Mouse (Mus musculus) heart, embryonic 13.5 days (tissue): ENCODE results near the gene Arsj. TPM values are rescaled to one million over a fixed set of nuclear protein-coding genes. Genes with fewer than 3 reads are reported as not detected.

Experiments used
- ATAC-seq: fragments of 200-750 bp; cut with Nextera tagmentation; 2 replicates; pipeline ENCODE4 v1.8.0; 2017; ENCODE audit warnings: moderate TSS enrichment; ENCODE audit not compliant: insufficient number of reproducible peaks, low FRiP score, low TSS enrichment; ENCODE audit errors: extremely low read depth
- H3K27ac ChIP-seq: fragments of 300-500 bp; sonication (generic); replicated peaks from 2 replicates; pipeline ENCODE4 v1.5.1; 2015; ENCODE audit warnings: moderate library complexity, mild to moderate bottlenecking, inconsistent platforms
- H3K27me3 ChIP-seq: fragments of 300-500 bp; sonication (generic); replicated peaks from 2 replicates; pipeline ENCODE4 v1.6.1; 2015; ENCODE audit warnings: mild to moderate bottlenecking, inconsistent platforms
- H3K36me3 ChIP-seq: fragments of 300-500 bp; sonication (generic); 2 replicates; pipeline ENCODE4 v1.6.1; 2015; ENCODE audit warnings: mild to moderate bottlenecking, inconsistent platforms
- H3K4me1 ChIP-seq: fragments of 300-500 bp; sonication (generic); 2 replicates; pipeline ENCODE4 v1.6.1; 2015; ENCODE audit warnings: inconsistent platforms
- H3K4me2 ChIP-seq: fragments of 300-500 bp; sonication (generic); 2 replicates; pipeline ENCODE4 v1.6.1; 2015; ENCODE audit warnings: inconsistent platforms, mild to moderate bottlenecking, moderate library complexity
- H3K4me3 ChIP-seq: fragments of 300-500 bp; sonication (generic); 2 replicates; pipeline ENCODE4 v1.5.1; 2015; ENCODE audit warnings: moderate library complexity, mild to moderate bottlenecking, inconsistent platforms
- H3K9ac ChIP-seq: fragments of 300-500 bp; sonication (generic); 2 replicates; pipeline ENCODE4 v1.6.1; 2015; ENCODE audit warnings: inconsistent platforms, mild to moderate bottlenecking, moderate library complexity
- H3K9me3 ChIP-seq: fragments of 300-500 bp; sonication (generic); 2 replicates; pipeline ENCODE4 v1.6.1; 2016; ENCODE audit warnings: inconsistent platforms
- WGBS: fragments of 180-500 bp; shearing (Covaris S2); methylation state at CpG from one replicate; pipeline ENCODE4 v1.1.7; 2015; ENCODE audit warnings: mixed read lengths; 5-methylcytosine and 5-hydroxymethylcytosine counted together
- polyA plus RNA-seq: library from polyadenylated mRNA; unstranded; fragments of >200 nt; fragmentation: Nextera tagmentation; extraction: Ambion mirVana; gene quantifications from 2 replicates; pipeline ENCODE4 v1.2.1, GENCODE M21; 2015

Arsj gene
- 0.57 and 0.61 TPM in 2 replicates for polyA plus RNA-seq

GRCm38 (mm10) chr3:126363568-126364505 lies at the start of gene Arsj:
TSS of gene Arsj (plus strand) at chr3:126363684.
- peak within 1 kb of the TSS; percentile 95 for H3K4me2 ChIP-seq
- 9% methylated on average over 41 of the region's 41 CpGs for WGBS
- H3K4me1 ChIP-seq: peaks cover 7% of the 10 kb centered on the region
- peaks cover 12% of the 10 kb centered on the region for H3K27me3 ChIP-seq
- H3K4me3 ChIP-seq: peak within 1 kb of the TSS; percentile 62
- no peak within 1 kb of the TSS for H3K27ac ChIP-seq
- ATAC-seq: no peak; the same call in 1 of the 2 replicates
- H3K9me3 ChIP-seq: no peaks in the 10 kb centered on the region
- H3K9ac ChIP-seq: peak within 1 kb of the TSS; percentile 81
- H3K36me3 ChIP-seq: no peaks in the 10 kb centered on the region

GRCm38 (mm10) chr3:126324872-126325498 lies 38.5 kb upstream of the Arsj start:
- no peaks in the 10 kb centered on the region for H3K36me3 ChIP-seq
- no peak overlapping the region for H3K27ac ChIP-seq
- no peaks in the 10 kb centered on the region for H3K4me1 ChIP-seq
- H3K4me2 ChIP-seq: no peak overlapping the region
- ATAC-seq: no peak
- H3K27me3 ChIP-seq: no peaks in the 10 kb centered on the region
- no peaks in the 10 kb centered on the region for H3K9me3 ChIP-seq
- no peak overlapping the region for H3K4me3 ChIP-seq
- H3K9ac ChIP-seq: no peak overlapping the region
- 49% methylated on average over 4 of the region's 4 CpGs for WGBS

- Histone ChIP-seq H3K27ac (no peak overlapping the region), H3K4me2 (no peak overlapping the region), H3K4me3 (no peak overlapping the region), H3K36me3 (no peaks in the 10 kb centered on the region), H3K9ac (no peak overlapping the region), H3K27me3 (no peaks in the 10 kb centered on the region), H3K9me3 (no peaks in the 10 kb centered on the region), H3K4me1 (no peaks in the 10 kb centered on the region)
- 64% methylated on average over 4 of the region's 4 CpGs for WGBS
- no peak for ATAC-seq
Observed at GRCm38 (mm10) chr3:126325891-126326627, 37.4 kb upstream of the Arsj start.

- H3K27me3 ChIP-seq: no peaks in the 10 kb centered on the region
- no peak overlapping the region for H3K4me3 ChIP-seq
- no peak for ATAC-seq
- no peaks in the 10 kb centered on the region for H3K4me1 ChIP-seq
- H3K9me3 ChIP-seq: no peaks in the 10 kb centered on the region
- H3K9ac ChIP-seq: no peak overlapping the region
- no peaks in the 10 kb centered on the region for H3K36me3 ChIP-seq
- H3K4me2 ChIP-seq: no peak overlapping the region
- WGBS: 73% methylated on average over 2 of the region's 2 CpGs
- no peak overlapping the region for H3K27ac ChIP-seq
Observed at GRCm38 (mm10) chr3:126326628-126327325, 36.7 kb upstream of the Arsj start.

- WGBS: 53% methylated on average over 4 of the region's 4 CpGs
- ATAC-seq: no peak
- H3K4me2 ChIP-seq: no peak overlapping the region
- no peaks in the 10 kb centered on the region for H3K4me1 ChIP-seq
- no peak overlapping the region for H3K4me3 ChIP-seq
- no peak overlapping the region for H3K27ac ChIP-seq
- no peaks in the 10 kb centered on the region for H3K36me3 ChIP-seq
- H3K9ac ChIP-seq: no peak overlapping the region
- no peaks in the 10 kb centered on the region for H3K9me3 ChIP-seq
- H3K27me3 ChIP-seq: no peaks in the 10 kb centered on the region
Observed at GRCm38 (mm10) chr3:126335329-126335728, 28.2 kb upstream of the Arsj start.

GRCm38 (mm10) chr3:126344745-126345144 lies 18.7 kb upstream of the Arsj start:
- WGBS: 79% methylated on average over 1 of the region's 1 CpGs
- no peaks in the 10 kb centered on the region for H3K4me1 ChIP-seq
- no peak overlapping the region for H3K4me3 ChIP-seq
- H3K4me2 ChIP-seq: no peak overlapping the region
- ATAC-seq: no peak
- H3K9me3 ChIP-seq: no peaks in the 10 kb centered on the region
- H3K27me3 ChIP-seq: no peaks in the 10 kb centered on the region
- H3K9ac ChIP-seq: no peak overlapping the region
- H3K36me3 ChIP-seq: no peaks in the 10 kb centered on the region
- no peak overlapping the region for H3K27ac ChIP-seq

- no peak overlapping the region for H3K9ac ChIP-seq
- H3K27ac ChIP-seq: no peak overlapping the region
- peaks cover 12% of the 10 kb centered on the region for H3K27me3 ChIP-seq
- H3K4me1 ChIP-seq: peaks cover 7% of the 10 kb centered on the region
- no peaks in the 10 kb centered on the region for H3K9me3 ChIP-seq
- 46% methylated on average over 1 of the region's 1 CpGs for WGBS
- no peak for ATAC-seq
- H3K4me2 ChIP-seq: no peak overlapping the region
- no peaks in the 10 kb centered on the region for H3K36me3 ChIP-seq
- H3K4me3 ChIP-seq: no peak overlapping the region
Observed at GRCm38 (mm10) chr3:126359760-126360159, 3.7 kb upstream of the Arsj start.

GRCm38 (mm10) chr3:126362392-126362791 lies 1.1 kb upstream of the Arsj start:
- no peak overlapping the region for H3K4me3 ChIP-seq
- H3K4me1 ChIP-seq: peaks cover 7% of the 10 kb centered on the region
- H3K27ac ChIP-seq: no peak overlapping the region
- H3K27me3 ChIP-seq: peaks cover 12% of the 10 kb centered on the region
- no peak for ATAC-seq
- H3K9ac ChIP-seq: no peak overlapping the region
- no peaks in the 10 kb centered on the region for H3K36me3 ChIP-seq
- no peak overlapping the region for H3K4me2 ChIP-seq
- no peaks in the 10 kb centered on the region for H3K9me3 ChIP-seq
- WGBS: 79% methylated on average over 2 of the region's 2 CpGs

- H3K27me3 ChIP-seq: peaks cover 12% of the 10 kb centered on the region
- H3K27ac ChIP-seq: no peak overlapping the region
- H3K4me1 ChIP-seq: peaks cover 7% of the 10 kb centered on the region
- peak overlapping the region; percentile 95 for H3K4me2 ChIP-seq
- ATAC-seq: no peak
- no peaks in the 10 kb centered on the region for H3K9me3 ChIP-seq
- H3K9ac ChIP-seq: no peak overlapping the region
- peak overlapping the region; percentile 62 for H3K4me3 ChIP-seq
- no peaks in the 10 kb centered on the region for H3K36me3 ChIP-seq
- 76% methylated on average over 11 of the region's 11 CpGs for WGBS
Observed at GRCm38 (mm10) chr3:126362931-126363525, 456 bp upstream of the Arsj start.

GRCm38 (mm10) chr3:126364555-126364954 lies 1.1 kb downstream of the Arsj start:
- Histone ChIP-seq H3K4me2 (peak overlapping the region; percentile 95), H3K36me3 (no peaks in the 10 kb centered on the region), H3K9me3 (no peaks in the 10 kb centered on the region), H3K27ac (no peak overlapping the region), H3K4me3 (peak overlapping the region; percentile 62), H3K4me1 (peaks cover 7% of the 10 kb centered on the region), H3K27me3 (peaks cover 12% of the 10 kb centered on the region), H3K9ac (no peak overlapping the region)
- ATAC-seq: no peak
- 75% methylated on average over 7 of the region's 7 CpGs for WGBS
